Mouse (Mus musculus) embryonic facial prominence, embryonic 14.5 days (tissue): ENCODE measurements around the gene Ramp2. TPM values are rescaled to one million over a fixed set of nuclear protein-coding genes. Genes with fewer than 3 reads are reported as not detected.

ENCODE experiments used
- ATAC-seq: fragments of 200-750 bp; cut with Nextera tagmentation; 2 replicates; pipeline ENCODE4 v1.8.0; 2017; ENCODE audit warnings: low read depth, moderate number of reproducible peaks, moderate TSS enrichment
- DNase-seq: peaks from one replicate; pipeline ENCODE4 v3.0.0-alpha.2; 2015; ENCODE audit warnings: low spot score
- H3K27ac ChIP-seq: fragments of 300-500 bp; sonication (generic); replicated peaks from 2 replicates; pipeline ENCODE4 v1.5.1; 2014; ENCODE audit warnings: low read depth, mild to moderate bottlenecking, low read length, moderate library complexity
- H3K27me3 ChIP-seq: fragments of 300-500 bp; sonication (generic); replicated peaks from 2 replicates; pipeline ENCODE4 v1.6.1; 2014; ENCODE audit warnings: low read length; ENCODE audit not compliant: control insufficient read depth, insufficient read depth
- H3K36me3 ChIP-seq: fragments of 300-500 bp; sonication (generic); 2 replicates; pipeline ENCODE4 v1.6.1; 2014; ENCODE audit warnings: low read length, mixed read lengths; ENCODE audit not compliant: control insufficient read depth, insufficient read depth
- H3K4me1 ChIP-seq: fragments of 300-500 bp; sonication (generic); 2 replicates; pipeline ENCODE4 v1.6.1; 2014; ENCODE audit warnings: antibody characterized with exemption, low read length; ENCODE audit not compliant: control insufficient read depth, insufficient read depth
- H3K4me2 ChIP-seq: fragments of 300-500 bp; sonication (generic); 2 replicates; pipeline ENCODE4 v1.6.1; 2014; ENCODE audit warnings: low read depth, mild to moderate bottlenecking, low read length, moderate library complexity, mixed read lengths
- H3K4me3 ChIP-seq: fragments of 300-500 bp; sonication (generic); 2 replicates; pipeline ENCODE4 v1.5.1; 2014; ENCODE audit warnings: low read depth, mild to moderate bottlenecking, low read length
- H3K9ac ChIP-seq: fragments of 300-500 bp; sonication (generic); 2 replicates; pipeline ENCODE4 v1.6.1; 2014; ENCODE audit warnings: low read depth, mild to moderate bottlenecking, low read length, moderate library complexity, mixed read lengths
- H3K9me3 ChIP-seq: fragments of 300-500 bp; sonication (generic); 2 replicates; pipeline ENCODE4 v1.6.1; 2016; ENCODE audit warnings: low read length; ENCODE audit not compliant: control insufficient read depth
- WGBS: fragments of 180-500 bp; shearing (Covaris S2); extraction: QIAGEN DNeasy Blood & Tissue Kit; methylation state at CpG from one replicate; pipeline ENCODE4 v1.1.7; 2014; 5-methylcytosine and 5-hydroxymethylcytosine counted together
- polyA plus RNA-seq: library from polyadenylated mRNA; unstranded; fragments of >200 nt; fragmentation: Nextera tagmentation; extraction: Ambion mirVana; gene quantifications from 2 replicates; pipeline ENCODE4 v1.2.1, GENCODE M21; 2014

The Ramp2 gene
- polyA plus RNA-seq, 1 experiment from 2014 or later: 154 TPM

GRCm38 (mm10) chr11:101269577-101270116 lies 23.8 kb downstream of the Ramp2 start:
- no peak for ATAC-seq
- no peaks in the 10 kb centered on the region for H3K36me3 ChIP-seq
- no peak overlapping the region for H3K4me2 ChIP-seq
- no peak for DNase-seq
- 31% methylated on average over 10 of the region's 10 CpGs for WGBS
- peaks cover 20% of the 10 kb centered on the region for H3K27me3 ChIP-seq
- H3K9ac ChIP-seq: no peak overlapping the region
- H3K4me3 ChIP-seq: no peak overlapping the region
- H3K4me1 ChIP-seq: peaks cover 7% of the 10 kb centered on the region
- no peaks in the 10 kb centered on the region for H3K9me3 ChIP-seq
- H3K27ac ChIP-seq: no peak overlapping the region

- H3K4me3 ChIP-seq: no peak overlapping the region
- H3K9ac ChIP-seq: no peak overlapping the region
- peaks cover 7% of the 10 kb centered on the region for H3K4me1 ChIP-seq
- no peaks in the 10 kb centered on the region for H3K9me3 ChIP-seq
- no peak overlapping the region for H3K27ac ChIP-seq
- DNase-seq: no peak
- H3K27me3 ChIP-seq: 0 out of 2 replicates have a peak, but pooled peaks cover 9% of the 10 kb centered on the region
- H3K4me2 ChIP-seq: no peak overlapping the region
- no peak for ATAC-seq
- WGBS: 85% methylated on average over 3 of the region's 3 CpGs
- H3K36me3 ChIP-seq: peaks cover 6% of the 10 kb centered on the region; the same call in 1 of the 2 replicates
Observed at GRCm38 (mm10) chr11:101272446-101272845, 26.6 kb downstream of the Ramp2 start.

GRCm38 (mm10) chr11:101275309-101275708 lies 29.5 kb downstream of the Ramp2 start:
- no peak for ATAC-seq
- Histone ChIP-seq H3K4me2 (no peak overlapping the region), H3K4me3 (no peak overlapping the region), H3K36me3 (peaks cover 6% of the 10 kb centered on the region; the same call in 1 of the 2 replicates), H3K27ac (no peak overlapping the region), H3K4me1 (peaks cover 14% of the 10 kb centered on the region), H3K9me3 (no peaks in the 10 kb centered on the region), H3K9ac (no peak overlapping the region), H3K27me3 (peaks cover 5% of the 10 kb centered on the region; the same call in 1 of the 2 replicates)
- no peak for DNase-seq
- WGBS: 76% methylated on average over 4 of the region's 4 CpGs

- ATAC-seq: no peak
- WGBS: 26% methylated on average over 20 of the region's 27 CpGs
- Histone ChIP-seq H3K4me2 (no peak overlapping the region), H3K27ac (no peak overlapping the region), H3K9me3 (no peaks in the 10 kb centered on the region), H3K36me3 (peaks cover 6% of the 10 kb centered on the region; the same call in 1 of the 2 replicates), H3K27me3 (peaks cover 5% of the 10 kb centered on the region; the same call in 1 of the 2 replicates), H3K4me1 (peaks cover 14% of the 10 kb centered on the region), H3K4me3 (no peak overlapping the region), H3K9ac (0 out of 2 replicates have a peak overlapping the region, but pooled peaks have one; percentile 3)
- DNase-seq: no peak
Observed at GRCm38 (mm10) chr11:101276319-101277070, 30.7 kb downstream of the Ramp2 start.

DNA sequence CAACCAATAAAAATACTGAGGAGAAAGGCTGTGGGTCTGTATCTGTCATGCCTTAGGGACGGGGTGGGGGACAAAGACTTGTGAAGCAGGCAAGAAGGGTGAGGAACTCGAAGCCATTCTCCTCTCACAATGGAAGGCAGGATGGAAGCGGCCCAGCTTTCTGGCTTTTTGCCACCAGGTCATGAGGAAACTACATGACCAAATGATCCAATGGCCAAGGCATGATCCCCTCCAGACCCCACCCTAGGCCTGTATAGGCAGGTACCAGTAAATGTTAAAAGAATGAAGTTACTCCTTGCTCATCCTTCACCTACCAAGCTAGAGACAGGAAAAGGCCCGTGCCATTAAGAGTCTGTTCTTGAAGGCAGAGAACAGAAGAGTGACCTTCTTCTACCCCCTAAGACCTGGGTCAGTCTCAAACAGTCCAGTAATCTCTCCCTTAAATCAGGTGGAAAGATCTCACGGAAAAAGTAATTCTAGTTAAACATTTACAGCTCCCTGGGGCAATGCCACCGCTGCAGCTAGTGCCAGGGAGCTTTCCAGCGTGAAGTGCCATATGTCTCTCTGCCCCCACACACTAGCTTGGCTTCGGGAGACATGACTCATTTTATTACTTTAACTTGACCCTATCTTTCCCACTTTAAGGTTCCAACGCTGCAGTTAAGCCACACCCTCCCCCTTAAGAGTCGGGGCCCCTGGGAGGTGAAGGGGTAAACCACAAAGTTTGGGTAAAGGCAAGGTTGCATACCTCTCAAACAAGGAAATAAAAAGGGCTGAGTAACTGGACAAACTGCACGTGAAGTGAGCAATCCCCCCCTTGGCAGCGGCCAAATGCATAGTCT lies 31.8 kb downstream of the Ramp2 start:
- Histone ChIP-seq H3K4me3 (peak overlapping the region; percentile 85), H3K27ac (no peak overlapping the region), H3K9me3 (no peaks in the 10 kb centered on the region), H3K4me2 (peak overlapping the region; percentile 93), H3K36me3 (peaks cover 6% of the 10 kb centered on the region; the same call in 1 of the 2 replicates), H3K27me3 (peaks cover 5% of the 10 kb centered on the region; the same call in 1 of the 2 replicates), H3K4me1 (peaks cover 14% of the 10 kb centered on the region), H3K9ac (peak overlapping the region; percentile 80)
- ATAC-seq (no peak), DNase-seq (no peak)
- 70% methylated on average over 12 of the region's 12 CpGs for WGBS

DNA sequence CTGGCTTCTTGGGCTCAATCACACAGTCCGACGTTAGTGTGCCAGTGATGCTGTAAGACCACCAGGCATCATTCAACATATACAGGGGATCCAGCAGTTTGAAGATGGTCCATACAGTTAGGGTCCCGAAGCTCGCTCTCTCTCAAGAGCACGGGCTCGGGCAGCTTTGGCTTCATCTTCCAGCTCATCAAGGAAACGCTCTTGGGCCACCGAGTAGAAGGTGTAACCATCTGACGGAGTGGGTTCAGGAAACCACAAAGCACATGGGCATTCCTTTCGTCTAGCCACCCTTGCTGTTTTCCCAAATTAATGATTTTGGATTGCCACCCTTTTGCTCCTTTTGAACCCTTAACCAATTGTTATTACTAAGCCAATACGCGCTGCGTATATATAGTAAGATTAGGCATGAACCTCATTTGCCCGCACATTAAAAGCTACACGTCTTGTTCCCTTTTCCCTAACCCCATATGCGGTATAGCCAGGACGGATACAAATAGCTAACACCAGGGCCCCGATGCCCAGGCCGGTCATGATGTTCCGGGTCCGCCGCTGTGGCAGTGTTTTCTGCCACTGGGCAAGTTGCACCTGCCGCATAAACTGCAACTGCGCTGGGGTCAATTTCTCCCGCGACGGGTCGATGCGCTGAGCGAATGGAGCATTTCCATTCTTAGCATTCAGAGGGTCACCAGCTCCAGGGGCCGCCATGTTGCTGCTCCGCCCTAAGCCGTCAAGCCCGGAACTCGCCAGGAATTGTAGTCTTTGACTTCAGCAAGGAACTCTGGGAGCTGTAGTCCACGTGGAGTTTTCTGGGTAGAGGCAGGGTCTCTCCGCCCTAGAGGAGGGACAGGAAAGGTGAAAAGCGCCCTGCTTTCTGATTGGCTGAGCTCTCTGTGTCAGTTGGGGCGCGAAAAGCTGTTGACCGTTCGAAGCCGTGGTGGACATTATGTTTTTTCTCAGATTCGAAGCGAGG lies 32.7 kb downstream of the Ramp2 start, which contains the start of the genes Cntd1 and Coa3:
Gene Cntd1, plus strand, starts transcription at position 790 of the 970 bp plus-strand sequence.
Gene Coa3, minus strand, starts transcription at position 892 of the 970 bp plus-strand sequence.
- peaks cover 6% of the 10 kb centered on the region; the same call in 1 of the 2 replicates for H3K36me3 ChIP-seq

DNA sequence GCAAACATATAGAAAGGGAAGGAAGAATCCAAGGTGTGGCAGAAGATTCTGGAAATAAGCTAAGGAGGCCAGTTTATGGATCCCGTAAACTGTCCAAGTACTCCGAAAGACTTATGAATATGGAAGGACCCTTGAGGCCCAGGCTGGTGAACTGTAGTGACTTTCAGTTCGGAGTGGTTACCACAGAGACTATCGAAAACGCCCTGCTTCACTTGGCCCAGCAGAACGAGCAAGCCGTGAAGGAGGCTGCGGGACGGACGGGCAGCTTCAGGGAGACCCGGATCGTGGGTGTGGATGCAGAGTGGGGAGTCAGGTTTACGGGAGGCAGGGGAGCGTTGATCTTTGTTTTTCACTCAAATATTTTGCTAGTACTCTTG lies 33.4 kb downstream of the Ramp2 start:
- peaks cover 14% of the 10 kb centered on the region for H3K4me1 ChIP-seq
- no peak overlapping the region for H3K27ac ChIP-seq
- H3K9me3 ChIP-seq: no peaks in the 10 kb centered on the region
- no peak for ATAC-seq
- peak overlapping the region; percentile 93 for H3K4me2 ChIP-seq
- no peak for DNase-seq
- no peak overlapping the region for H3K9ac ChIP-seq
- peak overlapping the region; percentile 85 for H3K4me3 ChIP-seq
- peaks cover 6% of the 10 kb centered on the region; the same call in 1 of the 2 replicates for H3K36me3 ChIP-seq
- H3K27me3 ChIP-seq: peaks cover 5% of the 10 kb centered on the region; the same call in 1 of the 2 replicates
- 63% methylated on average over 14 of the region's 14 CpGs for WGBS

More for the DNA sequence above, 32.7 kb downstream of the Ramp2 start, which contains the start of the genes Cntd1 and Coa3:
- 10% methylated on average over 45 of the region's 45 CpGs for WGBS
- Histone ChIP-seq H3K9me3 (no peaks in the 10 kb centered on the region), H3K27ac (peak within 1 kb of the TSS; percentile 45), H3K27me3 (peaks cover 5% of the 10 kb centered on the region; the same call in 1 of the 2 replicates), H3K4me2 (peak within 1 kb of the TSS; percentile 93), H3K9ac (peak within 1 kb of the TSS; percentile 80), H3K4me3 (peak within 1 kb of the TSS; percentile 85), H3K4me1 (peaks cover 14% of the 10 kb centered on the region)
- DNase-seq: peak; percentile 98
- ATAC-seq: peak; percentile 98
